Mouse (Mus musculus): ENCODE data around the gene Cdkn1a. TPM values are rescaled to one million over a fixed set of nuclear protein-coding genes. Genes with fewer than 3 reads are reported as not detected.
"Not testable (repeated sequence)": the region's sequence is repeated elsewhere in the genome, so short reads cannot be mapped to it uniquely, and the experiment has no call there.

Cdkn1a gene
- polyA plus RNA-seq, 1 experiment from 2014 or later = 148 TPM

DNA sequence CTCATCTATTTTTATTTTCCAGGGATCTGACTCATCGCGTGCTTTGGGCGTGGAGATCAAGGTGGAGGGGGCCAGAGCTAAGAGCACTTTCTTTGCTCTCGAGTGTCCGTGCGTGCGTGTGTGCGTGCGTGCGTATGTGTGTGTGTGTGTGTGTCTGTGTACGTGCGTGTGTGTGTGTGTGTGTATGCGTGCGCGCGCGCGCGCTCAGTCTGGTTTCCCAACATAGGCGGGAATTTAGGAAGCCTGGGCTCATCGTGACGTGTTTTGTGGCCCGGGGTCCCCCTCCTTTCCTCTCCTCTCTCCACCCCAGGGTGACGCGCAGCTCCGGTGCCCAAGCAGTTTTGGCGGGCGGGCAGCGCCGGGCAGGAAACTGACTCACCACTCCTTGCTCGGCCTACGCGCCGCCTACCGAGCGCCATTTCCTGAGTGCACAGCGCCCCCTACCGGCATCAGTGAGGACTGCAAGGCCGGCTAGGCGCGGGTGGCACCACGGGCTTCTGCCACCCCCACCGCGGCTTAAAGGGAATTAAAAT lies 4.5 kb downstream of the Cdkn1a start:
- H3K4me3 ChIP-seq (ENCODE audit: low read depth, low read length) = peak overlapping the region; percentile 64
- peak overlapping the region; percentile 65 for H3K27ac ChIP-seq (ENCODE audit: low read length)
- peak overlapping the region; percentile 84 for H3K9ac ChIP-seq (ENCODE audit: low read depth, low read length)
- peak overlapping the region; percentile 89 for H3K4me2 ChIP-seq (ENCODE audit: low read length)
- H3K4me1 ChIP-seq (ENCODE audit: control insufficient read depth, insufficient read depth, low read length) = peaks cover 8% of the 10 kb centered on the region
- no peaks in the 10 kb centered on the region for H3K27me3 ChIP-seq (ENCODE audit: control insufficient read depth, insufficient read depth, low read depth, low read length)
- peak; percentile 89 for ATAC-seq
- H3K9me3 ChIP-seq (replicated peaks; ENCODE audit: control insufficient read depth, low read length, poor library complexity, severe bottlenecking) = no peaks in the 10 kb centered on the region
- H3K36me3 ChIP-seq (ENCODE audit: control insufficient read depth, insufficient read depth, low read length) = peaks cover 11% of the 10 kb centered on the region
- under 1% methylated on average over 44 of the region's 44 CpGs for WGBS

DNA sequence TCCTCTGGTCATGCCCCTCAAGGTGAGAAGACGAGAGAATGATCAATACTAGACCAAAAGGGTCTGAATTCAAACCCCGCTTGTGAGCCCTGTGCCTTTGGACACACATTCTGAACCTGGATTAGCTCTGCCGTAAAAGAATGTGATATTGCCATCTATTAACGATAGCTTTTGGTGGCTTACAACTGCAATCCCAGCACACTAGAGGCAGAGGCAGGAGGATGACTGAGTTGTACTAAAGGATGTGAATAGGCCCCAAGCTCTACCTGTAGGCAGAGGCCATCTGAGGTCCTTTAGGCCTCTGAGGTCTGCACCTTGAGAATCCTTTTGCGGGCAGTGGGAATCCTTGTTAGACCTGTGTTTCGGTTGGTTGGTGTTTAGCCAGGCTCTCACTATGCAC lies 5.5 kb downstream of the Cdkn1a start:
- no peaks in the 10 kb centered on the region for H3K9me3 ChIP-seq (replicated peaks; ENCODE audit: control insufficient read depth, low read length, poor library complexity, severe bottlenecking)
- peaks cover 8% of the 10 kb centered on the region for H3K4me1 ChIP-seq (ENCODE audit: control insufficient read depth, insufficient read depth, low read length)
- H3K36me3 ChIP-seq (ENCODE audit: control insufficient read depth, insufficient read depth, low read length) = peaks cover 13% of the 10 kb centered on the region
- no peak overlapping the region for H3K4me3 ChIP-seq (ENCODE audit: low read depth, low read length)
- no peaks in the 10 kb centered on the region for H3K27me3 ChIP-seq (ENCODE audit: control insufficient read depth, insufficient read depth, low read depth, low read length)
- WGBS = 88% methylated on average over 6 of the region's 6 CpGs
- no peak for ATAC-seq
- H3K4me2 ChIP-seq (ENCODE audit: low read length) = no peak overlapping the region
- H3K9ac ChIP-seq (ENCODE audit: low read depth, low read length) = no peak overlapping the region
- no peak overlapping the region for H3K27ac ChIP-seq (ENCODE audit: low read length)

DNA sequence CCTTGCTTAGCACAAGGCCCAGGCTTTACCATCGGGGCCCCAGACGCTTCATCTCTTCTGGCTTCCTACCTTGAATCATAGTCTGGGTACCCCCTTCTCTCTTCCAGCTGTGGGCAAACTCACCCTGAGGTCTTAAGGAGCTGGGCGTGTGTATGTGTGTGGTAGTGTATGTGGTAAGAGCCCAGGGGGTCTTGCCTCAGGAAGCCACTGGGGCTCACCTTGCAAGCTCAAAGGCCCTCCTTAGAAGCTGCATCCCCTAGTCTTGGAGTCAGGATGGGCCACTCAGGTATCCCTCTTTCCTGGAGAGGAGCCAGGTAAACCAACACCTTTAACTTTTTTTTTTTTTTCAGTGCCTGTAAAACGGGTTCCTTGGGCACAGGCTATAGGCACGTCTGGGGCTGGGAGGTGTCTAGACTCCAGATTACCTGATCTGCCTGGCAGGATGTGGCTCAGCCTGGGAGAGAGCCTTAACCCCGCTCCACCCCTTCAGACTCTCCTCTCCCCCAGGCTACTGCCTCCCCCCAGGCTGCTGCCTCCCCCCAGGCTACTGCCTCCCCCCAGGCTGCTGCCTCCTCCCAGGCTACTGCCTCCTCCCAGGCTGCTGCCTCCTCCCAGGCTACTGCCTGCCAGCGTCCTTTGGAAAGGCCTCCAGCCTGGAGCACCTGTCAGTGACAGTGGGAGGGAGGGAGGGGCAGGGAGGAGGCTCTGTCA lies 6.2 kb downstream of the Cdkn1a start:
- ATAC-seq = no peak
- peaks cover 8% of the 10 kb centered on the region for H3K4me1 ChIP-seq (ENCODE audit: control insufficient read depth, insufficient read depth, low read length)
- no peak overlapping the region for H3K4me2 ChIP-seq (ENCODE audit: low read length)
- H3K9me3 ChIP-seq (replicated peaks; ENCODE audit: control insufficient read depth, low read length, poor library complexity, severe bottlenecking) = no peaks in the 10 kb centered on the region
- no peak overlapping the region for H3K9ac ChIP-seq (ENCODE audit: low read depth, low read length)
- no peak overlapping the region for H3K4me3 ChIP-seq (ENCODE audit: low read depth, low read length)
- WGBS = 60% methylated on average over 7 of the region's 7 CpGs
- H3K27me3 ChIP-seq (ENCODE audit: control insufficient read depth, insufficient read depth, low read depth, low read length) = no peaks in the 10 kb centered on the region
- H3K27ac ChIP-seq (ENCODE audit: low read length) = no peak overlapping the region
- H3K36me3 ChIP-seq (ENCODE audit: control insufficient read depth, insufficient read depth, low read length) = peaks cover 13% of the 10 kb centered on the region

DNA sequence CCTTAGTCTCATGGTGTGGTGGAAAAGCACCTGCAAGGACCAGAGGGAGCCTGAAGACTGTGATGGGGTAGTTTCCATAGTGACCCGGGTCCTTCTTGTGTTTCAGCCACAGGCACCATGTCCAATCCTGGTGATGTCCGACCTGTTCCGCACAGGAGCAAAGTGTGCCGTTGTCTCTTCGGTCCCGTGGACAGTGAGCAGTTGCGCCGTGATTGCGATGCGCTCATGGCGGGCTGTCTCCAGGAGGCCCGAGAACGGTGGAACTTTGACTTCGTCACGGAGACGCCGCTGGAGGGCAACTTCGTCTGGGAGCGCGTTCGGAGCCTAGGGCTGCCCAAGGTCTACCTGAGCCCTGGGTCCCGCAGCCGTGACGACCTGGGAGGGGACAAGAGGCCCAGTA lies 7.5 kb downstream of the Cdkn1a start:
- WGBS = 94% methylated on average over 24 of the region's 24 CpGs
- Histone ChIP-seq H3K9me3 (replicated peaks; ENCODE audit: control insufficient read depth, low read length, poor library complexity, severe bottlenecking) (no peaks in the 10 kb centered on the region), H3K4me2 (ENCODE audit: low read length) (no peak overlapping the region), H3K27me3 (ENCODE audit: control insufficient read depth, insufficient read depth, low read depth, low read length) (no peaks in the 10 kb centered on the region), H3K27ac (ENCODE audit: low read length) (no peak overlapping the region), H3K4me1 (ENCODE audit: control insufficient read depth, insufficient read depth, low read length) (peaks cover 6% of the 10 kb centered on the region), H3K4me3 (ENCODE audit: low read depth, low read length) (no peak overlapping the region), H3K36me3 (ENCODE audit: control insufficient read depth, insufficient read depth, low read length) (peaks cover 13% of the 10 kb centered on the region), H3K9ac (ENCODE audit: low read depth, low read length) (no peak overlapping the region)
- no peak for ATAC-seq

DNA sequence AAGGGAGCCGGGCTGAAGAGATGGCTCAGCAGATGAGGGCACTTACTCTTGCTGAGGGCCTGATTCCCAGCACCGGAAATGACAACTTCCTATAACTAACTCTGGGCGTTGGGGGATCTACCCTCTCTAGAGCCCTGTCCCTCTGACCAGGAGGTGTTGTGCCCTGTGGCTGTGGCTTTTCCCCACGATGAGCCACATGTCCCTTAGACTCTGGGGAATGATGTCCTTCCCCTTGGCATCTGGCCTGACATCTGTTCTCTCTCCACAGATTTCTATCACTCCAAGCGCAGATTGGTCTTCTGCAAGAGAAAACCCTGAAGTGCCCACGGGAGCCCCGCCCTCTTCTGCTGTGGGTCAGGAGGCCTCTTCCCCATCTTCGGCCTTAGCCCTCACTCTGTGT lies 8.3 kb downstream of the Cdkn1a start:
- H3K4me3 ChIP-seq (ENCODE audit: low read depth, low read length) = no peak overlapping the region
- H3K36me3 ChIP-seq (ENCODE audit: control insufficient read depth, insufficient read depth, low read length) = peaks cover 13% of the 10 kb centered on the region
- no peak for ATAC-seq
- no peaks in the 10 kb centered on the region for H3K9me3 ChIP-seq (replicated peaks; ENCODE audit: control insufficient read depth, low read length, poor library complexity, severe bottlenecking)
- no peaks in the 10 kb centered on the region for H3K27me3 ChIP-seq (ENCODE audit: control insufficient read depth, insufficient read depth, low read depth, low read length)
- H3K4me1 ChIP-seq (ENCODE audit: control insufficient read depth, insufficient read depth, low read length) = peaks cover 6% of the 10 kb centered on the region
- H3K4me2 ChIP-seq (ENCODE audit: low read length) = no peak overlapping the region
- no peak overlapping the region for H3K27ac ChIP-seq (ENCODE audit: low read length)
- 82% methylated on average over 8 of the region's 8 CpGs for WGBS
- H3K9ac ChIP-seq (ENCODE audit: low read depth, low read length) = no peak overlapping the region

DNA sequence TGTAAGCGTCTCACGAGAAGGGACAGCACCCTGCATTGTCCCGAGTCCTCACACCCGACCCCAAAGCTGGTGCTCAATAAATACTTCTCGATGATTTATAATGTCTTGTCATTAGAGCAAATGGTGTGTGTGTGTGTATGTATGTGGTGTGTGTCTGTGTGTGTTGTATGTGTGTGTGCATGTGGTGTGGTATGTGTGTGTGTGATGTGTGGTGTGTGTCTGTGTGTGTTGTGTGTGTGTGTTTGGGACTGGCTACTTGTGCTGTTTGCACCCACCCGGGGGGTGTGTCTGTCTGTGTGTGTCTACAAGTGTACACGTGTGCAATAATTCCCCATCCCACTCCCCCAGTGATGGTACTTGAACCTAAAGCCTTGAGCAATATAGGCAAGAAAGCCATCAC lies 9.9 kb downstream of the Cdkn1a start:
- no peak overlapping the region for H3K9ac ChIP-seq (ENCODE audit: low read depth, low read length)
- no peak for ATAC-seq
- no peak overlapping the region for H3K27ac ChIP-seq (ENCODE audit: low read length)
- no peak overlapping the region for H3K4me3 ChIP-seq (ENCODE audit: low read depth, low read length)
- no peaks in the 10 kb centered on the region for H3K27me3 ChIP-seq (ENCODE audit: control insufficient read depth, insufficient read depth, low read depth, low read length)
- no peaks in the 10 kb centered on the region for H3K9me3 ChIP-seq (replicated peaks; ENCODE audit: control insufficient read depth, low read length, poor library complexity, severe bottlenecking)
- no peak overlapping the region for H3K4me2 ChIP-seq (ENCODE audit: low read length)
- H3K36me3 ChIP-seq (ENCODE audit: control insufficient read depth, insufficient read depth, low read length) = peaks cover 13% of the 10 kb centered on the region
- 93% methylated on average over 7 of the region's 7 CpGs for WGBS
- H3K4me1 ChIP-seq (ENCODE audit: control insufficient read depth, insufficient read depth, low read length) = peaks cover 4% of the 10 kb centered on the region

DNA sequence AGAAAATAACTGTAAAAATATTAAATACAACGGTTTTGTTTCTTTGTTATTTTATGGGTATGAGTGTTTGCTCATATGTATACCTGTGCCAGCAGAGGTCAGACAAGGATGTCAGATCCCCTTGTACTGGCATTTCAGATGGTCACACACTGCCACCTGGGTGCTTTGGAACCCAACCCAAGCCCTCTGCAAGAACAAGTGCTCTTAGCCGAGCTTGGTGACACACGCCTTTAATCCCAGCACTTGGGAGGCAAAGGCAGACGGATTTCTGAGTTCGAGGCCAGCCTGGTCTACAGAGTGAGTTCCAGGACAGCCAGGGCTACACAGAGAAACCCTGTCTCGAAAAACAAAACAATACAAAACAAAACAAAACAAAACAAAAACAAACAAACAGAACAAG lies 19.6 kb downstream of the Cdkn1a start:
- WGBS = 87% methylated on average over 6 of the region's 6 CpGs
- not testable (repeated sequence) for H3K4me1 ChIP-seq (ENCODE audit: control insufficient read depth, insufficient read depth, low read length); ATAC-seq; H3K4me2 ChIP-seq (ENCODE audit: low read length); H3K27ac ChIP-seq (ENCODE audit: low read length); H3K4me3 ChIP-seq (ENCODE audit: low read depth, low read length); H3K9me3 ChIP-seq (replicated peaks; ENCODE audit: control insufficient read depth, low read length, poor library complexity, severe bottlenecking); H3K27me3 ChIP-seq (ENCODE audit: control insufficient read depth, insufficient read depth, low read depth, low read length); H3K9ac ChIP-seq (ENCODE audit: low read depth, low read length); H3K36me3 ChIP-seq (ENCODE audit: control insufficient read depth, insufficient read depth, low read length)

DNA sequence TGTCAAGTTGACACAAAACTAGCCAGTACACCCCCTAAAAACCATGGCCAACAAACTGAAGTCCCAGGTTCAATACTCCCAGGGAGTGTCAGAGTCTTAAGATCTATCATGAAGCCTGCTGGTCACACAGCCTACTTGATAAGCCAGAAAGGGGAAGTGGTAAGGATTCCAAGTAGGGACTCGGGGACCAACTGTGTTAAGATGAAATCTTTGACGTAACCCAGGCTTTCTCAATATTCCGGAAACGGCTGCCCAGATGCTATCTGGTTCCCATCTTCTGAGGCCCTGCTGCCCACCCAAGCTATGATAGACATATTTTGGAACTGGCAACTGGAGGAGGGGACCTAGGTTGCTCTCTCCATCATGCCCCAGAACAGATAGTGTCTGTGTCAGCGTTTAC lies 20.6 kb downstream of the Cdkn1a start:
- no peak for ATAC-seq
- Histone ChIP-seq H3K36me3 (ENCODE audit: control insufficient read depth, insufficient read depth, low read length) (no peaks in the 10 kb centered on the region), H3K9ac (ENCODE audit: low read depth, low read length) (no peak overlapping the region), H3K27me3 (ENCODE audit: control insufficient read depth, insufficient read depth, low read depth, low read length) (no peaks in the 10 kb centered on the region), H3K4me3 (ENCODE audit: low read depth, low read length) (no peak overlapping the region), H3K4me1 (ENCODE audit: control insufficient read depth, insufficient read depth, low read length) (no peaks in the 10 kb centered on the region), H3K27ac (ENCODE audit: low read length) (no peak overlapping the region), H3K4me2 (ENCODE audit: low read length) (no peak overlapping the region), H3K9me3 (replicated peaks; ENCODE audit: control insufficient read depth, low read length, poor library complexity, severe bottlenecking) (no peaks in the 10 kb centered on the region)
- 88% methylated on average over 5 of the region's 5 CpGs for WGBS

DNA sequence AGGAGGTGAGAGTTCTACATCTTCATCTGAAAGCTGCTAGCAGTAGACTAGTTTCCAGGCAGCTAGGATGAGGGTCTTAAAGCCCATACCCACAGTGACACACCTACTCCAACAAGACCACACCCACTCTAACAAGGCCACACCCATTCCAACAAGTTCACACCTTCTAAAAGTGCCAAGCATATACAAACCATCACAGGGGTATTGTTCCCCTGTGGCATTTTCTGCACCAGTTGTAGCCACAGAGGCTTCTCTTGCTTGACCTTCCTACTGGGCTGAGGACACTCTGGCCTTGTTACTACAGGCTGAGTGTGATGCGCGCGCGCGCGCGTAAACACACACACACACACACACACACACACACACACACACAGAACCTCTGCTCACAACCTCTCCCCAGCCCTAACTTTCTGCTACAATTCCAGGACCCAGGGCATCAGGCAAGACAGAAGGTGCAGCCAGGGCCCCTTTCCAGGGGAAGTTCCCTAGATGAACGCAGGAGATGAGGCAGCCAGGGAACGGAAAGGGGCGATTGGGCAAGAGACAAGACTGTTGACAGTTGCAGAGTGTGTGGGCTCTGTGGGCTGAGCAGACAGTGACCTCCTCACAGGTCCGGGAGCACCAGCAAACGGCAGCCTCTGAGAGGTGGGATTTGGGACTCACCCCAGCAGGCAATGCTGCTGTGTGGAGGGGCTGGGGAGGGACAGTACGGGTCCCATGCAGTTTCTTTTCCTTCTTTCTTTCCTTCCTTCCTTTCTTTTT lies 23.0 kb downstream of the Cdkn1a start, which contains the start of gene Rab44:
Gene Rab44, plus strand, starts transcription at position 555 of the 762 bp plus-strand sequence.
- Histone ChIP-seq H3K36me3 (ENCODE audit: control insufficient read depth, insufficient read depth, low read length) (no peaks in the 10 kb centered on the region), H3K27ac (ENCODE audit: low read length) (no peak within 1 kb of the TSS), H3K9ac (ENCODE audit: low read depth, low read length) (no peak within 1 kb of the TSS), H3K4me3 (ENCODE audit: low read depth, low read length) (no peak within 1 kb of the TSS), H3K4me2 (ENCODE audit: low read length) (no peak within 1 kb of the TSS), H3K9me3 (replicated peaks; ENCODE audit: control insufficient read depth, low read length, poor library complexity, severe bottlenecking) (no peaks in the 10 kb centered on the region), H3K4me1 (ENCODE audit: control insufficient read depth, insufficient read depth, low read length) (no peaks in the 10 kb centered on the region), H3K27me3 (ENCODE audit: control insufficient read depth, insufficient read depth, low read depth, low read length) (no peaks in the 10 kb centered on the region)
- WGBS = 94% methylated on average over 13 of the region's 13 CpGs
- no peak for ATAC-seq
